Mouse (Mus musculus): Measurements from ENCODE around the gene Ficd.

Ficd gene

GRCm38 (mm10) chr5:113730641-113731121, 4.9 kb upstream of the Ficd start:
- DNase-seq (ENCODE audit: low spot score), result no peak

GRCm38 (mm10) chr5:113731174-113731573, 4.4 kb upstream of the Ficd start:
- DNase-seq (ENCODE audit: low spot score), result no peak

GRCm38 (mm10) chr5:113732182-113732581, 3.4 kb upstream of the Ficd start:
- no peak for DNase-seq (ENCODE audit: low spot score)

GRCm38 (mm10) chr5:113734376-113734775, 1.2 kb upstream of the Ficd start:
- no peak for DNase-seq (ENCODE audit: low spot score)

- DNase-seq (ENCODE audit: low spot score), result no peak
These were observed 619 bp upstream of the Ficd start for GRCm38 (mm10) chr5:113735023-113735344.

- no peak for DNase-seq (ENCODE audit: low spot score)
These were observed 505 bp downstream of the Ficd start for GRCm38 (mm10) chr5:113736113-113736502.

- no peak for DNase-seq (ENCODE audit: low spot score)
These were observed 1.0 kb downstream of the Ficd start for GRCm38 (mm10) chr5:113736522-113737164.

- no peak for DNase-seq (ENCODE audit: low spot score)
These were observed 2.1 kb downstream of the Ficd start for GRCm38 (mm10) chr5:113737607-113738237.

GRCm38 (mm10) chr5:113747629-113748028, 12.0 kb downstream of the Ficd start:
- DNase-seq (ENCODE audit: low spot score), result no peak

- DNase-seq (ENCODE audit: low spot score), result no peak
These were observed 13.1 kb downstream of the Ficd start for GRCm38 (mm10) chr5:113748556-113749331.

- no peak for DNase-seq (ENCODE audit: low spot score)
These were observed 16.0 kb downstream of the Ficd start for GRCm38 (mm10) chr5:113751521-113752157.

- no peak for DNase-seq (ENCODE audit: low spot score)
These were observed 19.9 kb downstream of the Ficd start for GRCm38 (mm10) chr5:113755347-113756030.

GRCm38 (mm10) chr5:113761585-113761984, 26.0 kb downstream of the Ficd start:
- DNase-seq (ENCODE audit: low spot score), result no peak

GRCm38 (mm10) chr5:113764426-113764825, 28.8 kb downstream of the Ficd start:
- no peak for DNase-seq (ENCODE audit: low spot score)

- no peak for DNase-seq (ENCODE audit: low spot score)
These were observed 30.3 kb downstream of the Ficd start for GRCm38 (mm10) chr5:113765641-113766526.

- DNase-seq (ENCODE audit: low spot score), result no peak
These were observed 33.2 kb downstream of the Ficd start for GRCm38 (mm10) chr5:113768806-113769205.

GRCm38 (mm10) chr5:113771213-113772162, 35.9 kb downstream of the Ficd start:
- DNase-seq (ENCODE audit: low spot score), result peak; percentile 86

- peak; percentile 63 for DNase-seq (ENCODE audit: low spot score)
These were observed 36.9 kb downstream of the Ficd start, which contains the start of the genes Sart3 and Iscu for GRCm38 (mm10) chr5:113772450-113772895. Sart3 (minus strand) TSS chr5:113772510. Iscu (plus strand) TSS chr5:113772748.

- DNase-seq (ENCODE audit: low spot score), result no peak
These were observed 37.4 kb downstream of the Ficd start for GRCm38 (mm10) chr5:113772905-113773519.
